Mouse (Mus musculus) CH12F3 (cell line): ENCODE measurements at regions not wholly inside any gene's neighbourhood (a gene's known extent, or its start where the extent isn't known, plus 50 kb on each side); places are given as distances from the start of the nearest gene placed in this dataset.

Source experiments
- in situ Hi-C: fragments of 300-500 bp; cut with MboI; formaldehyde crosslinking; loops from 2 replicates; pipeline ENCODE4 v1.14.3; 2020; ENCODE audit warnings: low sequenced_read_pairs

GRCm38 (mm10) chr1:64364095-64364494 lies 168.3 kb upstream of the Creb1 start:
- in situ Hi-C loops, result no loop called here

GRCm38 (mm10) chr1:64361959-64362638 lies 170.3 kb upstream of the Creb1 start:
- in situ Hi-C loops, result no loop called here

- in situ Hi-C loops, result no loop called here
These were observed 189.2 kb upstream of the Creb1 start for GRCm38 (mm10) chr1:64343268-64343667.

GRCm38 (mm10) chr1:64341596-64341995 lies 190.8 kb upstream of the Creb1 start:
- in situ Hi-C loops, result no loop called here

GRCm38 (mm10) chr1:64338575-64338961 lies 193.9 kb upstream of the Creb1 start:
- in situ Hi-C loops, result no loop called here

- in situ Hi-C loops, result no loop called here
These were observed 194.5 kb upstream of the Creb1 start for GRCm38 (mm10) chr1:64337619-64338574.

GRCm38 (mm10) chr1:64331566-64331965 lies 200.9 kb upstream of the Creb1 start:
- in situ Hi-C loops, result no loop called here

GRCm38 (mm10) chr1:64330721-64331120 lies 201.7 kb upstream of the Creb1 start:
- in situ Hi-C loops, result no loop called here

GRCm38 (mm10) chr1:64322197-64322596 lies 200.1 kb upstream of the Klf7 start:
- in situ Hi-C loops, result no loop called here

- in situ Hi-C loops, result no loop called here
These were observed 197.1 kb upstream of the Klf7 start for GRCm38 (mm10) chr1:64319155-64319582.

- in situ Hi-C loops, result no loop called here
These were observed 196.5 kb upstream of the Klf7 start for GRCm38 (mm10) chr1:64318440-64319154.

- in situ Hi-C loops, result no loop called here
These were observed 195.1 kb upstream of the Klf7 start for GRCm38 (mm10) chr1:64317032-64317636.

GRCm38 (mm10) chr1:64311371-64311770 lies 189.3 kb upstream of the Klf7 start:
- in situ Hi-C loops, result no loop called here

GRCm38 (mm10) chr1:64308560-64308959 lies 186.5 kb upstream of the Klf7 start:
- in situ Hi-C loops, result no loop called here

GRCm38 (mm10) chr1:64308088-64308487 lies 186.0 kb upstream of the Klf7 start:
- in situ Hi-C loops, result no loop called here

- in situ Hi-C loops, result no loop called here
These were observed 183.5 kb upstream of the Klf7 start for GRCm38 (mm10) chr1:64305427-64306213.

- in situ Hi-C loops, result no loop called here
These were observed 180.8 kb upstream of the Klf7 start for GRCm38 (mm10) chr1:64302833-64303358.

GRCm38 (mm10) chr1:64301530-64302061 lies 179.5 kb upstream of the Klf7 start:
- in situ Hi-C loops, result no loop called here

- in situ Hi-C loops, result no loop called here
These were observed 179.0 kb upstream of the Klf7 start for GRCm38 (mm10) chr1:64300951-64301529.
